Mouse (Mus musculus) ES-E14 (cell line): Measurements from ENCODE around the gene Gar1. TPM values are rescaled to one million over a fixed set of nuclear protein-coding genes. Genes with fewer than 3 reads are reported as not detected.

Experiments
- DNase-seq: peaks from one replicate; pipeline ENCODE4 v3.0.0-alpha.2; 2013; ENCODE audit warnings: low read depth, low spot score
- H3K27ac ChIP-seq: 2 replicates; pipeline ENCODE4 v1.5.1; 2012; ENCODE audit warnings: low read depth, mild to moderate bottlenecking, low read length, moderate library complexity, mixed read lengths; ENCODE audit not compliant: poor library complexity, insufficient read depth, severe bottlenecking
- H3K36me3 ChIP-seq: 2 replicates; pipeline ENCODE4 v1.6.1; 2012; ENCODE audit warnings: mild to moderate bottlenecking, low read length, moderate library complexity, mixed read lengths; ENCODE audit not compliant: control insufficient read depth, poor library complexity, insufficient read depth, severe bottlenecking
- H3K4me1 ChIP-seq, 2 experiments: fragments of 150-350 bp in 1 of 2; sonication (generic) in 1 of 2; 2 replicates each; pipeline ENCODE4 v1.6.1; 2012; ENCODE audit warnings: low read length in 2 of 2, mild to moderate bottlenecking in 1 of 2, mixed read lengths in 1 of 2; ENCODE audit not compliant: control insufficient read depth in 2 of 2, insufficient read depth in 2 of 2, poor library complexity in 1 of 2
- H3K4me3 ChIP-seq, 2 experiments: fragments of 150-350 bp in 1 of 2; sonication (generic) in 1 of 2; 2 replicates each; pipeline ENCODE4 v1.5.1; 2012; ENCODE audit warnings: low read length in 2 of 2, low read depth in 1 of 2, mild to moderate bottlenecking in 1 of 2, mixed read lengths in 1 of 2; ENCODE audit not compliant: insufficient read depth in 1 of 2, poor library complexity in 1 of 2, severe bottlenecking in 1 of 2
- H3K9ac ChIP-seq: 2 replicates; pipeline ENCODE4 v1.6.1; 2012; ENCODE audit warnings: low read depth, mild to moderate bottlenecking, low read length, mixed read lengths; ENCODE audit not compliant: poor library complexity, insufficient read depth, severe bottlenecking
- H3K9me3 ChIP-seq: fragments of 150-350 bp; sonication (generic); 2 replicates; pipeline ENCODE4 v1.6.1; 2012; ENCODE audit warnings: low read depth, mild to moderate bottlenecking, low read length; ENCODE audit not compliant: control insufficient read depth, insufficient read depth
- CHD2 ChIP-seq: IDR thresholded peaks from 2 replicates; pipeline ENCODE4 v1.6.1; 2014; ENCODE audit warnings: mild to moderate bottlenecking, low read depth, low read length, inconsistent platforms
- HCFC1 ChIP-seq: IDR thresholded peaks from 2 replicates; pipeline ENCODE4 v1.6.1; 2012; ENCODE audit warnings: low read length, inconsistent platforms, borderline replicate concordance; ENCODE audit not compliant: insufficient read depth
- MAFK ChIP-seq: IDR thresholded peaks from 2 replicates; pipeline ENCODE4 v1.6.1; 2014; ENCODE audit warnings: mild to moderate bottlenecking, low read depth, low read length, inconsistent platforms; ENCODE audit not compliant: insufficient read depth
- ZC3H11A ChIP-seq: IDR thresholded peaks from 2 replicates; pipeline ENCODE4 v1.6.1; 2012; ENCODE audit warnings: low read depth, mild to moderate bottlenecking, inconsistent platforms, low read length, borderline replicate concordance
- ZNF384 ChIP-seq: IDR thresholded peaks from 2 replicates; pipeline ENCODE4 v1.6.1; 2012; ENCODE audit warnings: low read depth, low read length, inconsistent platforms
- in situ Hi-C, 2 experiments: fragments of 600-800 bp; cut with MboI; formaldehyde crosslinking; loops; one replicate each; pipeline ENCODE4 v1.15.1; 2025; ENCODE audit warnings: low sequenced_read_pairs in 2 of 2, inconsistent platforms in 1 of 2; ENCODE audit not compliant: unreplicated experiment in 2 of 2
- total RNA-seq: library from RNA; depleted of rRNA; stranded (reverse); fragments of 300-350 nt; gene quantifications from 2 replicates; pipeline ENCODE4 v1.2.3, GENCODE M21; 2012

The Gar1 gene
- total RNA-seq, 1 experiment: 79.1 TPM

DNA sequence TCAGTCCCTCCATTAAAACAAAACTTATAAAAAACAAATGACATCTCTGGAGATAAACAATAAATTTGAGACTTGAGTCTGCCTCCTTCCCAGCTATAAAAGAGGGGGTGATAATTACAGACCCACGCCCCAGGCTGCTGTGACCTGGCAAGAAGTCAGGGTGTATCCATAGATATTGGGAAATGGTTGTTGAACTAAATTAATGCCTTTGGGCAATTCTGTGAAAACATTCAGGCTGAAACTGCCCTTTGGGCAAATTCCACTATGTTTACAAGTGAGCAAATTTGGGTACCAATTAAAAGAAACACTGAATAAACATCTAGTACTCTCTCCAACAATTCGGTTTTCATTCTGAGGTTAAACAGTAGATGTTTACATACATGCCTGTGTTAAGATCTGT is 32.2 kb downstream of the Gar1 start:
- Histone ChIP-seq H3K4me3 (no peak overlapping the region), H3K4me1 (no peaks in the 10 kb centered on the region), H3K9me3 (no peaks in the 10 kb centered on the region), H3K36me3 (no peaks in the 10 kb centered on the region), H3K27ac (no peak overlapping the region), H3K9ac (no peak overlapping the region)
- in situ Hi-C loops: no loop called here
- no peak for TF ChIP-seq ZC3H11A
- TF ChIP-seq MAFK: no peak
- no peak for TF ChIP-seq HCFC1
- TF ChIP-seq CHD2: no peak
- no peak for TF ChIP-seq ZNF384
- DNase-seq: no peak

DNA sequence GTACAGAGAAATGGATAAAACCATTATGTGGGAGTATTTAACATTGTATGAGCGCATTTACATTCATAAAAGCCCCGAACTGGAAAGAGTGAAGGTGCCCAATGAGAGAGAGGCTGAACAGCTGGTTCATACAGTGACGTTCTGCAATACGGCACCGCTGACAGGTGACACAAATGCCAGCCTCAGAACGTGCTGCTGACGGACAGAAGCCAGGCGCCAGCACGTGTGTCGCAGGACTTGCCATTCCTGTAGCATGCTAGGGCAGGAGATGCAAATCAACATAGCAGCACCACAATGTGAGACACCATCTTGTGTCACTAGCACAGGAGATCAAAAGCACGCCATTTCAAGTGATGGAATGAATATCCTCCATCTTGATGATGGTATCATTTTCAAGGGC is 32.6 kb downstream of the Gar1 start:
- no peak for DNase-seq
- in situ Hi-C loops: no loop called here
- H3K27ac ChIP-seq: no peak overlapping the region
- no peaks in the 10 kb centered on the region for H3K36me3 ChIP-seq
- H3K9me3 ChIP-seq: no peaks in the 10 kb centered on the region
- no peaks in the 10 kb centered on the region for H3K4me1 ChIP-seq
- TF ChIP-seq ZC3H11A (no peak), ZNF384 (no peak), MAFK (no peak), HCFC1 (no peak), CHD2 (no peak)
- H3K4me3 ChIP-seq: no peak overlapping the region
- H3K9ac ChIP-seq: no peak overlapping the region

DNA sequence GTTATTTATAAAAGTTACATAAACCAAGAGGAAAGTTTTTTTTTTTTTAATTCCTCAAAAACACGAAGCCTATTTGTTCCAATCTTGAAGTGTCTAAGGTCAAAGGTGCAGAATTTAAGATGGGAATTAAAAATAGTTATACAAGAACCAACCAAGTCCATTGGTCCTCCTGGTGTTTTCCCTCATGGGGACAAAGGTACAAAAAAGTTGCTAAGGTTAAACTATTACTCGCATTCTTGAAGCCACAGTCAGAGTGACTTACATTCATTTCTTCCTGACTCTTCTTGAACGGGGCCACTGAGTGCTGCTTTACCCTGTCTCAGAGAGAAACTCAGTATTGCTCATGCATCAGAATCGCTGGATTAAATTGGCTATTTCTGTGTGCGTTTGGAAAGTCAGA is 33.9 kb downstream of the Gar1 start:
- H3K9me3 ChIP-seq: no peaks in the 10 kb centered on the region
- TF ChIP-seq HCFC1 (no peak), ZC3H11A (no peak), ZNF384 (no peak), MAFK (no peak), CHD2 (no peak)
- no peaks in the 10 kb centered on the region for H3K36me3 ChIP-seq
- in situ Hi-C loops: no loop called here
- no peak for DNase-seq
- no peak overlapping the region for H3K4me3 ChIP-seq
- no peaks in the 10 kb centered on the region for H3K4me1 ChIP-seq
- no peak overlapping the region for H3K27ac ChIP-seq
- no peak overlapping the region for H3K9ac ChIP-seq

DNA sequence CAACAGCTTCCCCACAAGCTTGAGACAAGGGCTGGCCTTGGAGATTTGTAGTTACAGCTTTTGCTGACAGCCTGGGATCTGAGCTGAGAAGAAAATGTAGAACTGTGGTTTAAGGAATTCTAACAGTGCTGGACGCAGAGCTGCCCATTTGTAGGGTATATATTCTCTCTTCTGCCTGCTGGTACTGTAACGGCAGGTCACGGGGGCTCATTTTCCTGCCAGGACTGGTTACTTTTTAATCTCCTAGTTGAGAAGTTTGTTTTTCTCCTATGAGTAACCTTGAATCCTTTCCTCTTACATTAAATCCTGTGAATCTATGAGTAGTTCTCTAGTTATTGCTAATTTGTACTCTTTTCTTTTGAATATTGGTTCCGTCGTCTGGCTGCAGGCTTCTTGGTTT is 37.4 kb downstream of the Gar1 start:
- Histone ChIP-seq H3K4me3 (no peak overlapping the region), H3K9ac (no peak overlapping the region), H3K4me1 (no peaks in the 10 kb centered on the region), H3K9me3 (no peaks in the 10 kb centered on the region), H3K27ac (no peak overlapping the region), H3K36me3 (no peaks in the 10 kb centered on the region)
- in situ Hi-C loops: no loop called here
- no peak for TF ChIP-seq ZC3H11A
- TF ChIP-seq MAFK: no peak
- TF ChIP-seq CHD2: no peak
- no peak for TF ChIP-seq HCFC1
- TF ChIP-seq ZNF384: no peak
- DNase-seq: no peak

DNA sequence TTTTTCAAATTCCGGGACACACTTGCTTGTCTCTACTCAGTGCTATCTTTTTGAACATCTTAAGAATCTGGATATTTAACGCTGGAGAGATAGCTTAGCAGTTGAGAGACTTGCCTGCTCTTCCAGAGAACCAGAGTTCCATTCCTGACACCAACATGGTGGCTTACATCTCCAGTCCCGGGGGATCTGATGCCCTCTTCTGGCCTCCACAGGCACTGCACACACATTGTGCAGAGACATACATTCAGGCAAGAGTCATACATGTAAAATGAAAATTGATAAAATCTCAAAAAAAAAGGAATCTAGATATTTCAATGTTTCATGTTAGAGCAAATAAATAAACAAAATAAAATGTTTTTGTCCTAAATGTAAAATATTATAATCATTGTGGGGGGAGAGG is 48.5 kb downstream of the Gar1 start:
- Histone ChIP-seq H3K4me3 (no peak overlapping the region), H3K4me1 (no peaks in the 10 kb centered on the region), H3K36me3 (no peaks in the 10 kb centered on the region), H3K9ac (no peak overlapping the region), H3K27ac (no peak overlapping the region), H3K9me3 (peaks cover 2% of the 10 kb centered on the region)
- in situ Hi-C loops: no loop called here
- no peak for DNase-seq
- TF ChIP-seq ZNF384: no peak
- TF ChIP-seq MAFK: no peak
- TF ChIP-seq HCFC1: no peak
- TF ChIP-seq CHD2: no peak
- no peak for TF ChIP-seq ZC3H11A
